ENCODE assay signal across 7 mouse cellular contexts in genomic region chr9:59616622-59617306, GRCm38 (mm10). TPM values are rescaled to one million over a fixed set of nuclear protein-coding genes. Genes with fewer than 3 reads are reported as not detected.
DNase-seq lines count a peak whose midpoint lies in the region; ATAC-seq lines count a peak whose summit lies in the region.

Gene Parp6 (plus strand): TSS chr9:59617284.

- peak within 1 kb of the TSS; percentile 90 for H3K9ac ChIP-seq in embryonic facial prominence, embryonic 12.5 days
- H3K9ac ChIP-seq in limb, embryonic 11.5 days (ENCODE audit: low read length) = peak within 1 kb of the TSS; percentile 94
- H3K9ac ChIP-seq in midbrain, embryonic 14.5 days (replicated peaks; ENCODE audit: low read length) = peak within 1 kb of the TSS; percentile 93

- WGBS in embryonic facial prominence, embryonic 12.5 days = 2% methylated on average over 34 of the region's 36 CpGs
- under 1% methylated on average over 36 of the region's 36 CpGs for WGBS in limb, embryonic 11.5 days
- 1% methylated on average over 36 of the region's 36 CpGs for WGBS in midbrain, embryonic 14.5 days

- H3K27ac ChIP-seq in embryonic facial prominence, embryonic 12.5 days = peak within 1 kb of the TSS; percentile 93
- peak within 1 kb of the TSS; percentile 58 for H3K27ac ChIP-seq in limb, embryonic 11.5 days (replicated peaks; ENCODE audit: low read depth, low read length)
- peak within 1 kb of the TSS; percentile 93 for H3K27ac ChIP-seq in midbrain, embryonic 14.5 days (replicated peaks; ENCODE audit: low read depth, low read length)

- no peaks in the 10 kb centered on the region for H3K27me3 ChIP-seq in embryonic facial prominence, embryonic 12.5 days
- H3K27me3 ChIP-seq in limb, embryonic 11.5 days (ENCODE audit: control insufficient read depth, insufficient read depth, low read length) = no peaks in the 10 kb centered on the region
- H3K27me3 ChIP-seq in midbrain, embryonic 14.5 days (ENCODE audit: control insufficient read depth, insufficient read depth, low read length) = no peaks in the 10 kb centered on the region

- ATAC-seq in embryonic facial prominence, embryonic 12.5 days (ENCODE audit: insufficient number of reproducible peaks, insufficient read depth, low FRiP score, low TSS enrichment) = peak; percentile 99
- ATAC-seq in limb, embryonic 11.5 days (ENCODE audit: insufficient number of reproducible peaks, low FRiP score, low TSS enrichment, low read depth) = peak; percentile 97
- ATAC-seq in midbrain, embryonic 14.5 days (ENCODE audit: low FRiP score, low TSS enrichment) = peak; percentile 99

- peak within 1 kb of the TSS; percentile 65 for H3K4me2 ChIP-seq in embryonic facial prominence, embryonic 12.5 days (replicated peaks)
- peak within 1 kb of the TSS; percentile 58 for H3K4me2 ChIP-seq in limb, embryonic 11.5 days (ENCODE audit: low read depth, severe bottlenecking)
- peak within 1 kb of the TSS; percentile 74 for H3K4me2 ChIP-seq in midbrain, embryonic 14.5 days (ENCODE audit: low read length)

- no peaks in the 10 kb centered on the region for H3K9me3 ChIP-seq in embryonic facial prominence, embryonic 12.5 days
- no peaks in the 10 kb centered on the region for H3K9me3 ChIP-seq in limb, embryonic 11.5 days (ENCODE audit: control insufficient read depth, low read length)
- no peaks in the 10 kb centered on the region for H3K9me3 ChIP-seq in midbrain, embryonic 14.5 days (ENCODE audit: control insufficient read depth, low read length)

- H3K36me3 ChIP-seq in embryonic facial prominence, embryonic 12.5 days = 0 out of 2 replicates have a peak, but pooled peaks cover 3% of the 10 kb centered on the region
- H3K36me3 ChIP-seq in limb, embryonic 11.5 days (ENCODE audit: control insufficient read depth, insufficient read depth, low read length) = no peaks in the 10 kb centered on the region
- 0 out of 2 replicates have a peak, but pooled peaks cover 2% of the 10 kb centered on the region for H3K36me3 ChIP-seq in midbrain, embryonic 14.5 days (ENCODE audit: control insufficient read depth, insufficient read depth, low read length)

- peak within 1 kb of the TSS; percentile 88 for H3K4me3 ChIP-seq in embryonic facial prominence, embryonic 12.5 days
- peak within 1 kb of the TSS; percentile 89 for H3K4me3 ChIP-seq in limb, embryonic 11.5 days (ENCODE audit: low read depth, low read length)
- peak within 1 kb of the TSS; percentile 87 for H3K4me3 ChIP-seq in midbrain, embryonic 14.5 days (replicated peaks; ENCODE audit: low read depth, low read length)

- H3K4me1 ChIP-seq in embryonic facial prominence, embryonic 12.5 days = peaks cover 12% of the 10 kb centered on the region; the same call in 1 of the 2 replicates
- no peaks in the 10 kb centered on the region for H3K4me1 ChIP-seq in limb, embryonic 11.5 days (ENCODE audit: control insufficient read depth, insufficient read depth, low read length)
- peaks cover 22% of the 10 kb centered on the region for H3K4me1 ChIP-seq in midbrain, embryonic 14.5 days (ENCODE audit: control insufficient read depth, insufficient read depth, low read length)

- DNase-seq in adrenal gland, postnatal 25 days = peak; percentile 100
- peak; percentile 100 for DNase-seq in heart, adult 11 months
- DNase-seq in kidney, adult 18-20 months = peak; percentile 99
- peak; percentile 98 for DNase-seq in limb, embryonic 11.5 days (ENCODE audit: low spot score)
- peak; percentile 100 for DNase-seq in midbrain, embryonic 14.5 days
- peak; percentile 99 to 100 for DNase-seq in spleen, adult 18-20 months

RNA-seq across cellular contexts. Expression of gene Parp6, which starts in this region (rescaled TPM):
- 29.7 and 35.8 TPM in 2 replicates for total RNA-seq in adrenal gland, postnatal 25 days (2021)
- polyA plus RNA-seq in embryonic facial prominence, embryonic 12.5 days (2016; fragmentation: Nextera tagmentation; extraction: Ambion mirVana) = 46.0 and 46.3 TPM in 2 replicates
- polyA plus RNA-seq in limb, embryonic 11.5 days (2014; fragmentation: Nextera tagmentation; extraction: Ambion mirVana) = 28.2 and 29.7 TPM in 2 replicates
- polyA plus RNA-seq in midbrain, embryonic 14.5 days (2014; fragmentation: Nextera tagmentation; extraction: Ambion mirVana) = 205 and 226 TPM in 2 replicates

Comparison
In these comparisons a context has a peak if more than half of its experiments do, and no peak if none do; other contexts are left out.
1. Peak in every context shown above with its lines: DNase-seq, ATAC-seq, H3K4me3 ChIP-seq and H3K27ac ChIP-seq.